Mouse (Mus musculus) ovary, postnatal 14 days (tissue): ENCODE measurements around the gene Tcirg1.

ENCODE experiments used
- DNase-seq: peaks from one replicate; pipeline ENCODE4 v3.0.0; 2022; ENCODE audit warnings: low spot score

Tcirg1 gene

DNA sequence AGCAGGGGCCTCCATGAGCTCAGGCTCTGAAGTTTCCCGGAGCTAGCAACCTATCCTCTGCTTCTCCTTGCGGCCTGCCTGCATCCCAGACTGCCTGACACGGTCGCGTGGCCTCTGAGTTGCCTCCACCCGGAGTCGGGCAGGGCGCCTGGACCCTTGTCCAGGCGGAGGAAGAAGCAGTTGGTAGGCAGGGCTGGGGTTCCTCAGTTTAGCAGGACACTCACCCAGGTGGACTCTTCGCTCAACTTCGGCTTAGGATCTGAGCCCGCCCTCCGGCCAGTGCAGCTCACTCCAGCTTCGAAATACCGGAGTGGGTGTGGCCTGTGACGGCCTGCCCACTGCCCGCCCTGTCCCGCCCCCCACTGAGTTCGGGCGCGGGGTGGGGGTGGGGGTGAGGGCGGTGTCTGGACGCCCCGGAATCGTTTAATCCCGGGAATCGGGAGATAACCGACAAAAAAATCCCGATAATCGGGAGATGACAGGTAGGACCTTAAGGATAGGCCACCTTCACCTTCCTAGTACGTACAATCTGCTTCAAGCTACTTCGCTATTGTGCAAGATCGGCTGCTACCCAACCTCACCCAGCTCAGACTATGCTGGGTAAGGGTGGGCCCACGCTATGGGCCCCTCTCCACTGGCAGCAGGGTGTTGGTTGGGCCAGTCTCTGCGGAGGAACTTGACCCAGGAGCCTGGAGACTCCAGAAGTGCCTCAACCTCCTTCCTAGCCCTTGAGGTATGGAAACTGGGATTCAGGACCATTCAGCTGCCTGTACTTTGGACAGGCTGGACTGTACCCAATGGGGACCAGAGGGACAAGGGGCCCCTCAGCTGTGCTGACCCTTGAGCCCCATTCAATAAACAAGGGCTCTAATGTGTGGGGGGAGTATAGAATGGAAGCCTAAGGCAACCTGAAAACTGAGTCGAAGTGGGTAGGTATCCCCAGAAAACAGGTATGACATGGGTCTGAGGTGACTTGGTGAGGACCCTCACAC lies at the start of gene Tcirg1:
TSS of gene Tcirg1 (minus strand) at position 339 of the 992 bp plus-strand sequence.
- peak; percentile 74 for DNase-seq

DNA sequence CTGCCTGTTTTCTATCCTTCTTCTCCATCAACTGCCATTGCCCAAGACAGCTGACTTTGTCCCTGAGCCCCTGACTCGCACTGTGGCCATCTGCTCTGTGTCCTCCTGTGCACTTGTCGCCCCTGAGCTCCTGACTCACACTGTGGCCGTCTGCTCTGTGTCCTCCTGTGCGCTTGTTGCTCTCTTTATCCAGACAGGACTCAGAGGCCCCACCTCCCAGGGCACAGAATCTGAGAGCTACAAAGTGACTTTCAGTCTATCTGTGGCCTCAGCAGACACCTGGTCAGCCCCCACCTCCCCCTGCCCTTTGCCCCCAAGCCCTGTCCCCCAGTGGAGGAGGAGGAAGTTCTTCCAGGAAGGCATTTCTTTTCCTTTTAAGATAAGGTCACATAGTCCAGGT lies 48.9 kb upstream of the Tcirg1 start:
- DNase-seq = no peak

DNA sequence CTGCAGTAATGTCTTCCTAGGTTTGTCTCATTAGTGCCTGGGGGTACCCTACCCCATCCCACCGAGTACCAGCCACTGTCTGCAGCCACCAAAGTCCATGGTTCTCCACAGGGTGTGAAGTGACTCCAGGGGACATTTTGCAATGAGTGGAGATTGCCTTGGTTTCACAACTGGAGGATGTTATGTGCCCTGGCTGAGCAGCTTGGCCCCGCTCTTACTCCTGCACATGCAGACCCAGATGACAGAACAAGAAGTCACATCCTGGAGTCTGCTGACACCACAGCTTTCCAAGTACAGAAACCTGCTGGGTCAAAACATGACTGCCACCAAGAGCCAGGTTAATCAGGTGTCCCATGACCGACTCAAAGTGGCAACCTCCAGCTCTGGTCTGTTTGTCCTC lies 48.1 kb upstream of the Tcirg1 start:
- DNase-seq = no peak

DNA sequence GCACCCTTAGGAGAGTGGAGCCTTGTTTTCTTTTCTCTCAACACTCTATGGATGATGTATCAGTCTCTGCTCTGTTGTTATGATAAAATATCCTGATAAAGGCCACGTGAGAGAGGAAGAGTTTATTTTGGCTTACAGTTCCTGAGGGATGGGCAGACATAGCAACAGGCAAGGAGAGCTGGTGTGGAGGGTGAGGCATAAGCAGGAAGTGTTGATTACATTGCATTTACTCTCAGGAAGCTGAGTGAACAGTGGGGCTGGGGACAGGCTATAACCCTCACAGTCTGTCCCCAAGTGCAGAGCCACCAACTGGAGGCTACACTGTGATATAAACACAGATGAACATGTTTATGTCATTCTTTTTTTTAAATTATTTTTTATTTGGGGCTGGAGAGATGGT lies 45.2 kb upstream of the Tcirg1 start:
- DNase-seq = no peak

DNA sequence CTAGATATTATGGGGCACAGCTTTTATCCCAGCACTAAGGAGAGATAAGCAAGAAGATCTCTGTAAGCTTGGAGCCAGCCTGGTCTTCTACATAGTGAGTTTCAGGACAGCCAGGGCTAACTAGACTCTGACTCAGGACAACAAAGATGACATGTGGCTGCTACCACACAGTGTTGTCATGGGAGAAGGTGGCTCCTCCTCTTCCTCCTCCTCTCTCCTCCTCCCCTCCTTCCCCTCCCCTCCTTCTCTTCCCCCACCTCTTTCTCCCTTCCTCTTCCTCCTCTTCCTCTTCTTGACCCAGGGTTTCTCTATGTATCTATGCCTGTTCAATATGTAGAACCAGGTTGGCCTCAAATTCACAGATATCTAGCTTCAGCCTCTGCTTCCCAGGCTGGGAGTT lies 44.5 kb upstream of the Tcirg1 start:
- DNase-seq = no peak

DNA sequence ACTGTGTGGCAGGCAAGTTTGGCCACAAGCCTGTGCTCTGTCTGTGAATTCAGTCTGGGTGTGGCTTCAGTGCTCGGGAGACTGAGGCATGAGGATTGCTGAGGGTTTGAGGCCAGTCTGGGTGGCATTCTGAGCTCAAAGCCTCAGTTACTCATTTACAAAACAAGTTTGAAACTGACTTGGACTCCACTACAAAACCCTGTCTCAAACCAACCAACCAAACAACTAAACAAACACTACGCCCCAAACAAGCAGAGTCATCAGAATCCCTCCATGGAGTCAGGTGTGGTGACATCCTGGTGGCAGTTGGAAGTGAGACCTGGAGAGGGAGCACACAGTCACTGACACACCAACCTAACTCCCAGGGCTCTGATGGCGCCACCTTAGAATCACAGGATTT lies 43.4 kb upstream of the Tcirg1 start:
- no peak for DNase-seq

DNA sequence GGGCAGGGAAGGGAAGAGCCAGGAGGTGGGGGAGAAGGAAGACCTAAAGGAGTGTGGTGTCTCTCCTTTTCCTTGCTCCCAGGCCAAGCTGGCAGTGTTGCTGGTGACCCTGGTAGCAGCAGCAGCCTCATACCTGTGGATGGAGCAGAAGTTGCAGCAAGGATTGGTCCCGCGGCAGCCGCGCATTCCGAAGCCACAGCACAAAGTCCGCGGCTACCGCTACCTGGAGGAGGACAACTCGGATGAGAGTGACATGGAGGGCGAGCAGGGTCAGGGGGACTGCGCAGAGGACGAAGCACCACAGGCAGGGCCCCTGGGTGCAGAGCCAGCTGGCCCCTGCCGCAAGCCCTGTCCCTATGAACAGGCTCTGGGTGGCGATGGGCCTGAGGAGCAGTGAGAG lies 41.6 kb upstream of the Tcirg1 start:
- DNase-seq = no peak

DNA sequence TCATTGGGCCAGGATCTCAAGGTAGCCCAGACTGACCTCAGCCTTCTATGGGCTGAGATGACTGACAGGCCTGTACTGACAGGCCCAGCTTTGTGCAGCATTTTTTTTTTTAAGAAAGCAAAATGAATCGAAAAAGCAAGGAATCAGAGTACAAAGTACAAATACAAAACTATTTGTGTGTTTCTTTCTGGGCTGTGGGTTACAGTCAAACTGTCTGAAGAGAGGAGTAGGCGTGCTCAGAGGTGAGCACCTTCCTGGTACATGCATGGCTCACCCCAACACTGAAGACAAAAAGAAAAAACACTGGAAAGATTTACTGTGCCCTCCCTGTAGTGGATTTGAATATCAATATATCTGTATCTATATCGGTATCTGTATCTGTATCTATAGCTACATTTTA lies 40.9 kb upstream of the Tcirg1 start:
- DNase-seq = no peak

DNA sequence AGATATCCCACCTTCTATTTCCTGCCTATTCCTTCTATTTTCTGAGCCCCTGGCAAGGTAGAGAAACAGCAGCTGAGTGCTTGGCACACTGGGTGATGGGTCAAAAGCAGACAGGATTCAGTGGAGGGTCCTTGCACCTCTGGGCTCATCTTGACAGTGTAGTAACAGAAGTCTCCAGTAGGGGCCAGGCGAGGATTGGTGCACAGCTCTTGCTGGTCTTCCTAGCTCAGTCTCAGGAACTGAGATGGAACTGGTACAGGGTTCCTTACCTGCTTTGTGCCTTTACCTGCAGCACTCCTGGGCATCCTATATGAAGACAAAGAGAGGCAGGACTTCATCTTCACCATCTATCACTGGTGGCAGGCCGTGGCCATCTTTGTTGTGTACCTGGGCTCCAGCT lies 39.8 kb upstream of the Tcirg1 start:
- peak; percentile 64 for DNase-seq

DNA sequence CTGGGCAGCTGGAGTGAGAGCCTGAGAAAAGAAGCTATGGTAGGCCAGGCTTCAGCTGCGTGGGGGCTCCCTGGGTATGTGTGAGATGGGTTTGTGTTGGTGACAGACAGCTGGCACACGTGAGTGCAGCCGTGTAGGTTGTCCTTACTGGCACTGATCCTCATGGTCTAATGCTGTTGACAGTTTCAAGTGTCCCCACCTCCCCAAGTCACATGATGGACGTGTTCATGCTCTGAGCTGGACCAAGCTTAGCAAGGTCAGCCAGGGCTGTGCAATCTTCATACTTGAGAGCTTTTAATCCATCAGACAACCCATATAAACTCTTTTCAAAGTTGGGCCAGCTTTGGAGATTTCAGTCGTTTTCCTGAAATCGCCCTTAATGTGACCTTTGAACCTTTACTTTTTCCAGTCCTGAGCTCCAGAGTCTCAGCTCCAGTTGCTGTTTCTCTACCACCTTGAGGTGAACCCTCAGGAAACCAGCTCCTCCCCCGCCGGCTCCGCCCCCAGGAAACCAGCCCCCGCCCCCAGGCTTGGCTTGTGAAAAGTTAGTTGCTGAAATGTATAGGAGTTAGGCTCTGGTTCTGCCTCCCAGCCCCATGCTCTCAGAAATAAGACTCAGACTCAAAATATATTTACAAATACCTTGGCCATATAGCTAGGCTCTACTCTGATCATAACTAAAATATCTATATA lies 39.1 kb upstream of the Tcirg1 start:
- no peak for DNase-seq

DNA sequence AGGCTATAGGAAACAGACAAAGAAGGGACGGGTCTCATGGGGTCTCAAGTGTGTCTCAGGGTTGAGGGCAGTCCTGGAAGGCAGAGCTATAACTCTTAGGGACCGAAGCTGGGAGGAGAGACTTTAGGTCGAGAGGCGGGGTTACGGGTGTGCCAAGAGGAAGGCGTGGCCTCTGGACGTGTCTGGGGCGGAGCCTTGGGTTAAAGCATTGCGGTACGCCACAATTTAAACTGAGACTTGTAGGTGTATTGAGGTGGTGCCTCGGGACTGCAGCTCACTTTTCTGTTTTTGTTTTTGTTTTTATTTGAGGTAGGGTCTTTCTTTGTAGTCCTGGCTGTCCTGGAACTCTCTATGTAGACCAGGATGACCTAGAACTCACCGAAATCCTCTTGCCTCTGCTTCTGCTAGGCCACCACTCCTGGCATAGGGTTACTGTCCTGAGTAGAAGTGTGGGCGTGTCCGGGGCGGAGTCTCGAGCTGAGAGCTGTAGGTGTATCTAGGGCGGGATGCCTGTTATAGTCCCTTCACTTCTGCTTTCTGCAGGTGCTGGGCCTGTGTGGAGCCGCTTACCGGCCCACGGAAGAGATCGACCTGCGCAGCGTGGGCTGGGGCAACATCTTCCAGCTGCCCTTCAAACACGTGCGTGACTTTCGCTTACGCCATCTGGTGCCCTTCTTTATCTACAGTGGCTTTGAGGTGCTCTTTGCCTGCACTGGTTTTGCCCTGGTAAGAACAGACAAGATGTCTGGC lies 36.2 kb upstream of the Tcirg1 start:
- no peak for DNase-seq

DNA sequence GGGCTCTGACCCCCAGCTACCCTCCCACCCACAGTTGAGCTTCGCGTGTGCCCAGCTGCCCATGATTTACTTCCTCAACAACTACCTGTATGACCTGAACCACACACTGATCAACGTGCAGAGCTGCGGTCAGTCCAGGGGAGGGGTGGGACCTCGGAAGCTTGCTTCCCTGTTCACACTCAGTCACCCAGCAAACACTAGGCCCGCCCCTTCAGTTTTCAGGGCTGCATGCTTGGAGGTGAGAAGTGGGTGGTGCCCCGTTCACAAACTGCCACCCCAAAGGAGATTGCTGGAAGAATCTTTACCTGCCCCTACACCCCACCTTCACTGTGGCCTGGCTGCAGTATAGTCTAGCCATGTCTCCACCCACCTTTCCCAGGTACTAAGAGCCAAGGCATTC lies 35.4 kb upstream of the Tcirg1 start:
- no peak for DNase-seq

DNA sequence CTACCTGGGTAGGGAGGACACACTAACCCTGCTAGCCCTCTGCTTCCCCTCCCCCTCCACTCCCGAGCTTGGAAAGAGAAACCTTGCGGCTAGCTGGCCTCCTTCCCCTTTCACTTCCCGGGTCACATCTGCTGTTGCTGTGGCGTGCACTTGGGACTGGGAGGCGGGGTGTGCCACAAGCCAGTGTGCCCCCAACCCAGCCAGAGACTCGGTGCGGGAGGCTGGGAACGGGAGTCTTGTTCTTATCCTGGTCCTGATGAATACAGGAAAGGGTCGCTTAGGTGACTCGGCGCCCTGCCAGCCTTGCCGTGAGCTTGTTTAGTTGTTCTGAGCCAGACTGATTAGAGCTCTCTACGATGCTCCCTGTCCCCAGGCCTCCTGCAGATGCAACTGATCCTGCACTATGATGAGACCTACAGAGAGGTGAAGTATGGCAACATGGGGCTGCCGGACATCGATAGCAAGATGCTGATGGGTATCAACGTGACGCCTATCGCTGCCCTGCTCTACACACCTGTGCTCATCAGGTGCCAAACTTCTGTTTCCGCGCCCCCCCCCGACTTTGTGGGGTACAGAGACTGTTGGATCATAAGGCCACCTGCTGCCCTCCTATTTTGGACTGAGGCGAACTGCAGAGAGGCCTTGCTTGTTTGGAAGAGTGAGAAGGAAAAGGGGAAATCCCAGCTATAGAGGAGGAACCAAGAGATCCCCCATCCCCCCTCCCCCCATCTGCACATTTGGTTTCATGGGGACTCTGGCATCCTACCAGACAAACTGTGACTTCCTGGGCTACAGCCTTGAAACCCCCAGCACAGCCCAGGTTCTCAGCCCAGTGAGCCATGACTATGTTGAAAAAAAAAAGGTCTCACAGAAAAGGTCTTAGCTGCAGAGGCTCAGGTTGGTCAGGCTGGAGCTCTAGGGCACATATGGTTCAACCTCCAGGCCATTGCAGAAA lies 29.2 kb upstream of the Tcirg1 start:
- peak; percentile 46 for DNase-seq

DNA sequence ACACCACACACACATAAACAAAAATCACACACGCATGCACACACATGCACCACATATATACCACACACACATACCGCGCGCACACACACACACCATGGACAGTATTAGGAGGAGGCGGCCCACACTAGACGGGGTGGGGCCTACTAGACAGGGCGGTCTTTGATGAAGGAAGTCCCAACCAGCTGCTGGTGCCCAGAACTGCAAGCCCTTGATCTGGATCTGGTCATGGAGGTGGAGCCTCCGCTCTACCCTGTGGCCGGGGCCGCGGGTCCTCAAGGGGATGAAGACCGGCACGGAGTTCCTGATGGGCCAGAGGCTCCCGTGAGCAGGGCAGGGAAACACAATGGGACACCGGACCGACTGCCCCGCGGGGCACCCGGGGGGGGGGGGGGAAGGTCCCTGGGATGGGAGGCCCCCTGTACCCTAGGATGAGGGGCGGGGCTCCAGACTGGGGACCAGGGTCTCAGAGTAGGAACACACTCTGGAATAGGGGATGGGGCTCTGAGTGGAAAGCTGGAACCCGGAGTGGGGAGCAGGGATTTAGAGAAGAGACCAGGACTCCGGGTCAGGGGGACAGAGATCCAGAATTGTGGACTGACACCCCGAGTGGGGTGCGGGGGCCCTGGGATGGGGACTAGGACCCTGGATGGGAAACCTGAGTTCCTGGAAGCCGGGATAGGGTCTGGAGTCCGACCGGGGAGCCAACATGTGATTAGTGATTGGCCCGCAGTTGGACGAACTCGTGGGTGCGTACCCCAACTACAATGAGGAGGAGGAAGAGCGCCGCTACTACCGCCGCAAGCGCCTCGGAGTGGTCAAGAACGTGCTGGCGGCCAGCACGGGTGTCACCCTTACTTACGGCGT lies 28.3 kb upstream of the Tcirg1 start, which contains the start of gene Unc93b1:
TSS of gene Unc93b1 (plus strand) at position 155 of the 864 bp plus-strand sequence.
- DNase-seq = peak; percentile 55

DNA sequence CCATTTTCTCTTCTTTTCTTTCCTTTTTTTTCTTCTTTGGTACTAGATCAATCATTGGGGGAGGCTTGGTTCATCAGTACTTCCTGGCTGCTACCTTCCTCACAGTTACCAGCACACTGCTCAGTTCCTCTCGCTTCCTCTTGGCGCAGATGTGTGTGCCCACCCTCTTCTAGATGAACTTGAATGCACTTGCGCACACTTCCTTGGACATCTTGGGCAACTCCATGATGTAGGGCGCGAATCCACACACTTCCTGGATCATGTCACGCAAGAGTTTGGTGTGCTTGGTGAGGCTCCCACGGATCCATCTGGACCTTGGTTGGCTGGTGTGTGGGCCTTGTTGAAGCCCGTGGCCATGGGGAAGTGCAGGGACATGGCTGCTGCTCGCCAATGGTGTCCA lies 24.8 kb upstream of the Tcirg1 start:
- no peak for DNase-seq

DNA sequence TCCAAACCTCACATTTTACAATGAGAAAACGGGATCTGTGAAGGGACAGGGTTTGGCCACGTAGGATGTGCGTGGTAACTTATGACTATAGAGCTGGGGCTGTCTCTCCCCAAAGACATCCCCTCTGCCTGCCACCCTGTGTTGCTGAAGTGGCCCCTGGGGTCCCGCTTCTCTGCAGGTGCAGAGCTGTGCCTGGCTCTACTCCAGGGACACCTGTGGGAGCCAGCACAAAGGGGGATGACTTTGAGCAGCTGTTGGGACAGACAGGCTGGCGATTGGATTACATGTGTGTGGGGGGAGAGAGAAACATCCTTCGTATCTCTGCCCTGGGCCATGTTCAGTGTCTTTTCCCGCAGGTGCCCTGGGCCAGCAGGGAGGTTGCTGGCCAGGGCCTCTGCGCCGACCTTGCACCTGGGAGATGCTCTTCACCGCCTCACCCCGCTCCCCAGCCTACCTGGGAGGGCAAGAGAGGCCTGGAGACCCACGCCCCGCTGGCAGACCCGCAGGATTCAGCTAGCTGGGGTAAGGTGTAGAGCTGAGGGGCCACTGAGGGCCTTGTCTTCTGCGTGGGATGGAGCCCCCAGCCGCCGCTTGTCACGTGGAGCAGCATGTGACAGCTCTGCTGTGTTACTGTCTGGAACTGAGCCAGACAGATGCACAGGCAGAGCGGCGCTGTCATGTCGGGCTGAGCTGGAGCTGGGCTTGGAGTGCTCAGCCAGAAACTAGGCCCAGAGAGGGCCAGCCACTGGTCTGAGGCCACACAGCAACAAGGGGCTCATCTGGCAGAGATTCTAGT lies 23.5 kb upstream of the Tcirg1 start:
- DNase-seq = no peak

DNA sequence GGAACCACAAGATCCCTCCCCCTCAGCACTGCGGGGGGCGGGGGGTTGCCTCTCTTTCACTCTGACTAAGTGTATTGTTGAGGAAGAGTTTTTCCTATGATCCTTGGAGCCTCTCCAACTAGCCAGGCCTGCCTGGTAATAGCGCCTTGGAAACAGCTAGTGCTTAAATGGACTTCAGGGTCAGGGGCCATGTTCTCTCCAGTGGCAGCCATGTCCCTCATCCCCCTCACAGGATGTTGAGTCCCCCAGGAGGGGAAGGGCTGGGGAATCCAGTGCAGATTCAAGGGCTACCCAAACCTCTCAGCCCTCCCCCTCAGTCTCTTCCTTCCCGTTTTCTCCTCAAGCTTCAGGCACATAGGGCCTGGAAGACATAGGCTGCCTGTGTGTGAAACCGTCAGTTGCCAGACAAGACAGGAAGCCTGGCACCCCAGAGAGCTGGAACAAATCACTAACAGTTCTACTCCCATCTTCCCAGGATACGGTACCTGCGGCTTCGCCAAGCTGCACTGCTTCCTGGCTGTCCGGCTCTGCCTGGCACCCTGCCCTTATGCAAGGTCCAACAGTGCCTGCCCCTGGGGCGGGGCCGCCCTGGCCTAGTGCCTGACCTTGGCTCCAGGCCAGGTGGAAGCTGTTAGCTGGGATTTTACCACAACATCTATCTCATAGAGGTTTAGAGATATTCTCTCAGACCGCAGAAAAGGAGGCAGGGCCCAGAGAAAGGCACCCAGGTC lies 22.4 kb upstream of the Tcirg1 start, which contains the start of gene Aldh3b1:
TSS of gene Aldh3b1 (minus strand) at position 598 of the 731 bp plus-strand sequence.
- peak; percentile 85 for DNase-seq

DNA sequence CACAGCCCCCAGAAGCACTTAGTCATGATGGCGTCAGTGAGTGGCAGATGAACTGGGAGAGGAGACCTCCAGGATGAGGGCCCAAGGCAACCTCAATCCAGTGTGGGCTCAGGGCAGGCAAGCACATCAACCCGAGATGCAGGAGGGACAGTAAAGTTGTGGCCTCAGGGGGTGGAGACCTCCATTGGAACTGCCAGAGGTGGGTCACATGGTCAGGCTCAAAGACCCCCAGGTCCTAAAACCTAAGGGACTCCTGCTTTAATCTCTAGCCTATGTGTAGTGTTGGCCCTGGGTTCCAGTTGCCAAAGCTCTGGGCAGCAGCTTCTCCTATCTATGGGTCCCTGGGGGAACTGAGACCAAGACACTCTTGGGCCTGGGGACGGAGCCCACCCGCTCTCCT lies 21.8 kb upstream of the Tcirg1 start:
- no peak for DNase-seq

DNA sequence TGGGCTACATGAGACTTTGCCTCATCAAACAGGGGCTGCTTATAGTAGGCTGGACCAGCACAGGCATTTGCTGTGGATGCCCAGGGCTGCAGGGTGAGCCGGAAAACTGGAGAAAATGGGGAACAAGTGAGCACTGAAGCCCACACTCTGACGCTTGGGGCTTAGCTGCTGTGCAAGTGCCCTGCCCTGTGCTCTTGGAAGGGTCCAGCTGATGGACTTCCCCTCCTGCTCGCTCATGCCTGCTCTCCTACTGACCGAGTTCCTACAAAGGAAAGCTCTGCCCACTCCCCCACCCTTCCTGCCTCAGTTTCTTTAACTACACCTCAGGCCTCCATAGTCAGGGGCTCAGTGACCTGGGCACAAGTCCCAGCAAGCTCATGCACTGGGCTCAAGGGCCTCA lies 21.1 kb upstream of the Tcirg1 start:
- no peak for DNase-seq
